Mouse (Mus musculus) brown adipose tissue, adult 24 weeks (tissue): Measurements from ENCODE around the gene Mapk7. TPM values are rescaled to one million over a fixed set of nuclear protein-coding genes. Genes with fewer than 3 reads are reported as not detected.

Source experiments
- H3K27ac ChIP-seq: fragments of 200-500 bp; replicated peaks from 2 replicates; pipeline ENCODE4 v1.5.1; 2012; ENCODE audit warnings: low read depth, mild to moderate bottlenecking, low read length
- H3K4me1 ChIP-seq: fragments of 200-500 bp; 2 replicates; pipeline ENCODE4 v1.6.1; 2012; ENCODE audit warnings: low read length, mixed read lengths; ENCODE audit not compliant: control insufficient read depth, insufficient read depth, insufficient read length
- H3K4me3 ChIP-seq: fragments of 200-500 bp; 2 replicates; pipeline ENCODE4 v1.5.1; 2012; ENCODE audit warnings: low read depth, mild to moderate bottlenecking, low read length, moderate library complexity; ENCODE audit not compliant: insufficient read depth
- polyA plus RNA-seq: library from polyadenylated mRNA; stranded (reverse); fragments of >200 nt; gene quantifications from 2 replicates; pipeline ENCODE4 v1.2.4, GENCODE M21; 2012; ENCODE audit not compliant: missing spikeins, insufficient read depth, insufficient read length

Gene Mapk7
- polyA plus RNA-seq, 1 experiment = 3.0 TPM

DNA sequence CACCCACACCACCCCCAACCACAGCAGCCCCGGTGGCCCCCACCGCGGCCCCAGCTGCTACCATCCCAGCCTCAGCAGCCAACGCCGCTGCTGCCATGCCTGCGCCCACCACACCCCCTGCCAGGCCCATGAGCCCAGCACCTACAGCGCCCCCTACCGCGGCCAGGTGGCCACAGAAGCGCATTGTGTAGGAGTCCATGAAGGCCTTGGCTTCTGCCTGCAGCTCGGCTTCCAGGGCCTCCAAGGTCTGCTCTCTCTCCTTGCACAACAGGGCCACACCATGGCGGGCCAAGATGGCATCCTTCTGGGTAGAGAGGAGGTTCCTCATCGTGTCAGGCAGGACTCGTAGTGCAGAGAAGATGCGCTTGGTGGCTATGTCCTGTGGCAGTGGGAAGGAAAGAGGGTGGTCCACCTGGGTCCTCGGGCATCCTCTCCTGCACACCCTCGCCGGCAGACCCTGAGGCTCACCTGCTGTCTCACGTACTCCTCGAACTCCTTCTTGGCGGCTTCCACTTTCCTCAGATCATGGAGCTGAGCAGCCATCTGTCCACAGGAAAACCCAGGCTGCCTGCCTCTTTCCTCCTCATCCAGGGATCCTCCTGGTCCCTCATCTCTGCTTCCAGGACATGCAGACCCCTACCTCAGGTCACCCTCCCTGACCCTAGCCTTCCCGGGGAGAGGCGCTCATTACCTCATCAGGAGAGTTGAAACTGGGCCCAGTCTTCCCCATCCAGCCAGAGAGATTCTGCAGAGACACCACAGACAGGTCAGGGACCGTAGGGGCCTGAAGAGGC is 44.5 kb downstream of the Mapk7 start:
- no peak overlapping the region for H3K27ac ChIP-seq
- H3K4me3 ChIP-seq = no peak overlapping the region
- H3K4me1 ChIP-seq = no peaks in the 10 kb centered on the region

DNA sequence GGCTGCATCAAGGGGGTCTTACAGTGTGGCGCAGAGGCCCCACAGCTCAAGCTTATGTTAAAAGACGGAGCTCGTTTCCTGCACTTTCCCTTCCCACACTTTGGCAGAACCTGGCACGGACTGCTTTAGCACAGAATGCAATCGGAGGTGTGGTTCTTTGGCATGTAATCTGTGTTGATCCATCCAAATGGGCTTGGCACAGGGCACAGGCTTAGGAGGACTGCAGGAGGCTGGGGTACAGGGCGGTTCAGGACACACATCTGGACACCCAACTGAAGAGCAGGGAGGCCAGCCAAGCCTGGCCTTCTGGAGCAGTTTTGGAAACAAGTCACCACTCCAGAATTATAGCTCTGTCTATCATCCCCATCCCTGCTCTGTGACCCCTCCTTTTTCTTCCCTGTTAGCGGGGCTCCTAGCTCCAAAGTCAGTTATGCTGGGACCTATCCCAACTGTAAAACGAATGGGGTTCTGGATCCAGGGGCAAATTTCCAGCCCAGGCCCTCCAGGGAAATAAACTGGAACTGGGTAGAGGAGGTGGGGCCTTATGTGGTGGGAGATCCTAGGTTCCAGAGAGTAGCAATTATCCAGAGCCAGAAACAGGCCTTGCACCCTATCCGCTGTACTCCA is 45.5 kb downstream of the Mapk7 start:
- Histone ChIP-seq H3K4me1 (no peaks in the 10 kb centered on the region), H3K4me3 (no peak overlapping the region), H3K27ac (no peak overlapping the region)

DNA sequence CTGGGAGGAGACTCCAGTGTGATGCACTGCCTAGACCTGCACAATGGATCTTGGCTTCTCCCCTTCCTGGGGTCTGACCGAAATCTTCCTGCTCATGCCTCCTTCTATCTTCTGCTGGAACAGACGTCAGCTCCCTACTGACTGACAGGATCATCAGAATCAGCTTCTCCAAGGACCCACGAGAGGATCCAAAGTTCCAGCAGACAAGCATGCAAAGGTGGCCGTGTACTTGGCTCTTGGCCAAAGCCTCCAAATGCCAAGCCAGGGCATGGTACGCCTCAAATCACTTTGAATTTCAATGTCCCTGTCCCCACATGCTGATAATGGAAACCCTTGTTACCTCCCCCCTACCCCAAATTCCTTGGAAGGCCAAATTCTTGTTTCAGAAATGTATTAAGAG is 46.2 kb downstream of the Mapk7 start:
- Histone ChIP-seq H3K4me1 (no peaks in the 10 kb centered on the region), H3K4me3 (no peak overlapping the region), H3K27ac (no peak overlapping the region)

DNA sequence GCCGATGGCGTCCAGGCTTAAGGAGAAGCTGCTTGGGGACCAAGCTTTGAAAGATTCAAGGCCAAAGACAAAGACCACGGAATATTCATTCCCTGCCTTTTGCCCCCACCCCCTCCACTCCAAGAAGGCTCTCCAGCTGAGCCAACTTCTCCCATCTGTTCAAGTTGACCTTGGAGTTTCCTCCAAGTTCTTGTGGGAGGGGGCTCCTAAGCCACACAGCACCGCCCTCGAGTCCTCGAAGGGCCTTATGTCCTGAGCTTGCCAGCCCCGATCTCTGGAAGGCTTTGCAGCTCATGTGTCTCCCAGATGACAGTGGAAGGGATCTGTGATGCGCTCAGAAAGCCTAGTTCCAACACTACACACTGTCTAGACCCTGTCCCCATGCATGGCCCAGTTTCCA is 46.9 kb downstream of the Mapk7 start:
- Histone ChIP-seq H3K27ac (no peak overlapping the region), H3K4me3 (no peak overlapping the region), H3K4me1 (no peaks in the 10 kb centered on the region)

DNA sequence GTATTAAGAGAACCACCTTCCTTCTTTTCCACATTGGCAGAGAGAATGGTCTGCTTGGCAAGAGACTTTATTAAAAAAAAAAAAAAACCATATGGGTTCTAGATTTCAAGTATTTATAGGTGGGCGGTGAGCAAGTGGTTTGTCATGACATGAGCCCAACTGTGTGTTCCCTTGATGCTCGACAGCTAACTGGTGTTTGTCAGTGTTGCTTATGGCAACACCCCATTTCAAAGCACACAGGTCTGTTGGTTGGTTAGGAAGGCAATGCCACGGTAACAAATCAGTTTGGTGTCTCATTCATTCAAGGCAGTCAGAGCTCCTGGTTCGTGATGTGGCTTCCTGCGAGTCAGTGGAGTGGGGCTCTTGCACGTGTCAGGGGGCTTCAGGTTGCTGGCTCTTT is 50.4 kb downstream of the Mapk7 start:
- Histone ChIP-seq H3K27ac (no peak overlapping the region), H3K4me1 (no peaks in the 10 kb centered on the region), H3K4me3 (no peak overlapping the region)

DNA sequence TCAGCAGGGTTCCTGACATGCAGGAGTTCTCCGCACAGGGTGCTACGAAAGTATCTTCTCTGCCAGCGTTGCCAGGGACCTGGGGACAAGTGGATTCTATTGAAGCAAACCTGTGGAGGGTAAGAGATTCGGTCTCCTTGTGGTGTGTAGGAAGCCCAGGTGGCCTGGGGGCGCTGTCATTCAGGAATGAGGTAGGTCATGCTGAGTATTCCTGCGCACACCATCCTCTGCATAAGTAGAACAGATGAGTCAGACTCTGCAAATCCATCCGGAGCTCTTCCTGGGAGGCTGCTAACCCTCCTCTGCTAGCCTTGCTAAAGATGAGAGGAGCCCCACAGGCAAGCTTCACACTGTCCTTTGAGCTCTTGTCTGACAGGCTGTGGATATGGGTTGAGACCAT is 52.5 kb downstream of the Mapk7 start:
- no peak overlapping the region for H3K27ac ChIP-seq
- no peaks in the 10 kb centered on the region for H3K4me1 ChIP-seq
- no peak overlapping the region for H3K4me3 ChIP-seq

DNA sequence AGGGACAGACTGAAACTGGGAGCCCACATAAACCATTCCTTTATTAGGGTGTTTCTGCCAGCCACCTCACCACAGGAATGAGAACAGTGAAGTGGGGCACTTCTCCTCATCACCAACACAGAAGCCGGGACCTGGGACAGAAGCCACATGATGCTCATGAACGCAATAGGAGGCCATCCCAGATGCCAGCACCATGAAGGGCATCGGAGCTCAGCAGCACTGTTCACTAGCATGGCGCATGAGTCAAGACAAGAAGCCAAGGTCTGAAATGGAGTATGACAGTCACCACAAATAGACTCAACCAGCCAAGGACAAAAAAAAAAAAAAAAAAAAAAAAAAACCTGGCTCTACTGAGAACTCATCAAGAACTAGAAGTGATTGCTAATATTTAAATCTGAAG is 53.8 kb downstream of the Mapk7 start:
- Histone ChIP-seq H3K27ac (no peak overlapping the region), H3K4me3 (no peak overlapping the region), H3K4me1 (no peaks in the 10 kb centered on the region)

DNA sequence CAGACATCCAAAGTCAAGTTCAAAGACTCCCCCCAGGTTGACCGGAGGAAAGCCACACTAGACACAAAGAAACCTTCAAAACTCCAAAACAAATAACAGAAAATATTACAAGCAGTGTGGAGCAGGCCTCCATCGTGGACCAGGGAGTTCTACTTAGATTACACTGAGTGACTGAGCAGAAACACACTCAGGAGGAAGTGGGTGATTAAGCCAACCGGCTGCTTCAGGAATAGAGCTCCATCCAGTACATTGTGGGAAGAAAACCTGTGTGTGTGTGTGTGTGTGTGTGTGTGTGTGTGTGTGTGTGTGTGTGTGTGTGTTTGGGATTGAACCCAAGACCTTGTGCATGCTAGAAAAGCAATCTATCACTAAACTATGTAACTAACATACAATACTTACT is 55.0 kb downstream of the Mapk7 start:
- no peak overlapping the region for H3K4me3 ChIP-seq
- H3K4me1 ChIP-seq = no peaks in the 10 kb centered on the region
- no peak overlapping the region for H3K27ac ChIP-seq

Other genes with a start within 250 kb of the Mapk7 start
- gene Aldh3a2, start 226.9 kb downstream of the Mapk7 start, polyA plus RNA-seq = 25.9 and 29.9 TPM in 2 replicates
- gene Slc47a2, start 151.5 kb downstream of the Mapk7 start, polyA plus RNA-seq = not detected in 2 replicates
- 1.1 and 1.7 TPM in 2 replicates for gene Slc47a1, start 116.1 kb downstream of the Mapk7 start, polyA plus RNA-seq
- gene Rnf112, start 40.3 kb downstream of the Mapk7 start, polyA plus RNA-seq = not detected in 2 replicates
- 1.8 and 2.0 TPM in 2 replicates for gene Mfap4, start 9.0 kb downstream of the Mapk7 start, polyA plus RNA-seq
- 7.5 and 8.2 TPM in 2 replicates for gene B9d1, start 10.7 kb upstream of the Mapk7 start, polyA plus RNA-seq
- gene Epn2, start 85.3 kb upstream of the Mapk7 start, polyA plus RNA-seq = 20.2 and 29.1 TPM in 2 replicates
- gene Grap, start 158.9 kb upstream of the Mapk7 start, polyA plus RNA-seq = 5.8 and 8.6 TPM in 2 replicates
- 0.63 and 1.1 TPM in 2 replicates for gene Fam83g, start 189.7 kb upstream of the Mapk7 start, polyA plus RNA-seq
- not detected in 2 replicates for gene Slc5a10, start 226.4 kb upstream of the Mapk7 start, polyA plus RNA-seq